In genomic region chr6:136011533-136011932, GRCm38 (mm10) we compare ENCODE assay signal across 22 mouse cellular contexts.
"Had no signal": no experiment of that assay in that cellular context is flagged by ENCODE, and none has a peak within 500 bp of the region (broad histone marks: within the 10 kb centered on the region; RNA-seq: fewer than 3 reads in every experiment).

No protein-coding gene starts in this region.

- H3K9me3 ChIP-seq: kidney, embryonic 15.5 days; limb, embryonic 12.5 days; limb, embryonic 15.5 days; midbrain, embryonic 12.5 days; midbrain, embryonic 15.5 days; neural tube, embryonic 12.5 days; neural tube, embryonic 15.5 days; stomach, embryonic 15.5 days had no signal

- H3K4me1 ChIP-seq: kidney, embryonic 15.5 days; stomach, embryonic 15.5 days had no signal

- H3K27me3 ChIP-seq: kidney, embryonic 15.5 days; limb, embryonic 12.5 days; limb, embryonic 15.5 days; midbrain, embryonic 12.5 days; midbrain, embryonic 15.5 days; neural tube, embryonic 12.5 days; neural tube, embryonic 15.5 days; stomach, embryonic 15.5 days had no signal

- DNase-seq: kidney, adult 11 months; kidney, adult 8-10 months; kidney, postnatal 10 days; kidney, postnatal 36 days; liver, postnatal 0 days; lung, embryonic 14.5 days; retina, postnatal 1 day; right cerebral cortex, postnatal 25 days; spleen, adult 18-20 months; thymus, postnatal 36 days had no signal

- H3K27ac ChIP-seq: kidney, embryonic 15.5 days; limb, embryonic 15.5 days; liver, embryonic 14.5 days; macrophage; midbrain, embryonic 12.5 days; neural tube, embryonic 12.5 days; neural tube, embryonic 15.5 days; stomach, embryonic 15.5 days had no signal

- ATAC-seq: liver, postnatal 0 days; lung, postnatal 0 days had no signal

- H3K36me3 ChIP-seq: kidney, embryonic 15.5 days; limb, embryonic 12.5 days; limb, embryonic 15.5 days; midbrain, embryonic 12.5 days; midbrain, embryonic 15.5 days; neural tube, embryonic 12.5 days; neural tube, embryonic 15.5 days; stomach, embryonic 15.5 days had no signal

- H3K4me3 ChIP-seq: kidney, embryonic 15.5 days; limb, embryonic 12.5 days; limb, embryonic 15.5 days; midbrain, embryonic 12.5 days; midbrain, embryonic 15.5 days; neural tube, embryonic 12.5 days; neural tube, embryonic 15.5 days; stomach, embryonic 15.5 days had no signal

- H3K4me2 ChIP-seq: kidney, embryonic 15.5 days; limb, embryonic 12.5 days; limb, embryonic 15.5 days; liver, embryonic 11.5 days; lung, embryonic 14.5 days; midbrain, embryonic 12.5 days; midbrain, embryonic 15.5 days; neural tube, embryonic 12.5 days; neural tube, embryonic 15.5 days; stomach, embryonic 15.5 days had no signal

- H3K9ac ChIP-seq: kidney, embryonic 15.5 days; limb, embryonic 12.5 days; limb, embryonic 15.5 days; liver, embryonic 14.5 days; liver, postnatal 0 days; lung, embryonic 14.5 days; midbrain, embryonic 12.5 days; midbrain, embryonic 15.5 days; neural tube, embryonic 12.5 days; neural tube, embryonic 15.5 days; stomach, embryonic 15.5 days had no signal
